Mouse (Mus musculus): ENCODE results near the gene Stambp. TPM values are rescaled to one million over a fixed set of nuclear protein-coding genes. Genes with fewer than 3 reads are reported as not detected.

Gene Stambp
- 30.7 TPM in 2 replicates for polyA plus RNA-seq (2015; fragmentation: Nextera tagmentation; extraction: Ambion mirVana)

DNA sequence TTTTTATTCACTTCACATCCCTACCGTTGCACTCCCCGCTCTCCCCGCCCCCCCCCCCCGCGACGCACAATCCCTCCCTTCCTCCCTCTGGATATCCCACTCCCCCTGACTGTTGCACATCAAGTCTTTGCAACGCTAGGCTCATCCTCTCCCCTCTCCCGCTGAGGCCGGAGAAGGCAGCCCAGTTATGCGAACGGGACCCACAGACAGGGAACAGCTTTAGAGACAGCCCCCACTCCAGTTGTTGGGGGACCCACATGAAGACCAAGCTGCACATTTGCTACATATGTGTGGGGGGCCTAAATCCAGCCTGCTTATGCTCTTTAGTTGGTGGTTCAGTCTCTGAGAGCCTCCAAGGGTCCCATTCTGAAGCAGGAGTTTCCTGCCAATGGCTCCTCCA is at the start of gene Stambp:
Stambp (minus strand) TSS at position 59 of the 400 bp plus-strand sequence.
- Histone ChIP-seq H3K36me3 (ENCODE audit: insufficient read depth, low read length) (peaks cover 7% of the 10 kb centered on the region; the same call in 1 of the 2 replicates), H3K9me3 (ENCODE audit: low read length) (no peaks in the 10 kb centered on the region), H3K9ac (replicated peaks; ENCODE audit: low read depth) (peak within 1 kb of the TSS; percentile 71), H3K4me1 (ENCODE audit: insufficient read depth, low read depth, low read length) (no peaks in the 10 kb centered on the region; the same call in 1 of the 2 replicates), H3K27me3 (replicated peaks; ENCODE audit: insufficient read depth, low read length) (no peaks in the 10 kb centered on the region), H3K27ac (ENCODE audit: low read length) (peak within 1 kb of the TSS; percentile 86), H3K4me3 (ENCODE audit: low read depth, low read length) (peak within 1 kb of the TSS; percentile 81), H3K4me2 (replicated peaks; ENCODE audit: low read depth, low read length) (peak within 1 kb of the TSS; percentile 73)
- 0% methylated on average over 3 of the region's 11 CpGs for WGBS
- no peak for TF ChIP-seq CTCF (IDR thresholded peaks at IDR 0.05)
- no peak for TF ChIP-seq EP300 (IDR thresholded peaks at IDR 0.05)
- DNase-seq (ENCODE audit: low spot score) (no peak), ATAC-seq (peak; percentile 61)

DNA sequence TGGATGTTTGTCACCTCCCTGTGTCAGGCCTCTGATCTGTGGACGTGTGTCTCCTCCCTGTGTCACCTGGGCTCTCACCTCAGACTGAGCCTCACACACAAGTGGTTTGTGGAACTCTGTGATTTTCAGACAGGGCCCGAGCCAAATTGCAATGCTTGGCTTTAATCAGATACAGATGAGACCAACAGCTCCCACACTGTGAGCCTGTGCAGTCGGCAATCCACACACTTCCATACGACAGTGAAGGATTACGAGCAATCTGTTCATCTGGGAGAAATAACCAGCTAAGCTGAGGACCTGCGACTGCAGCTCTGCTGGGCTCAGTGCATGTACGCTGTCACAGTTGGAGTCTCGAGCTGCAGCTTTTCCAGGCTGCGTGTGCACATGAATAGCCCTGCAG is 47.4 kb upstream of the Stambp start:
- Histone ChIP-seq H3K4me2 (replicated peaks; ENCODE audit: low read depth, low read length) (no peak overlapping the region), H3K27me3 (replicated peaks; ENCODE audit: insufficient read depth, low read length) (no peaks in the 10 kb centered on the region), H3K4me3 (ENCODE audit: low read depth, low read length) (no peak overlapping the region), H3K36me3 (ENCODE audit: insufficient read depth, low read length) (no peaks in the 10 kb centered on the region), H3K4me1 (ENCODE audit: insufficient read depth, low read depth, low read length) (no peaks in the 10 kb centered on the region), H3K9ac (replicated peaks; ENCODE audit: low read depth) (no peak overlapping the region), H3K27ac (ENCODE audit: low read length) (no peak overlapping the region), H3K9me3 (ENCODE audit: low read length) (no peaks in the 10 kb centered on the region)
- TF ChIP-seq CTCF (IDR thresholded peaks at IDR 0.05): no peak
- TF ChIP-seq EP300 (IDR thresholded peaks at IDR 0.05): no peak
- WGBS: 58% methylated on average over 9 of the region's 9 CpGs
- DNase-seq (ENCODE audit: low spot score) (no peak), ATAC-seq (no peak)

DNA sequence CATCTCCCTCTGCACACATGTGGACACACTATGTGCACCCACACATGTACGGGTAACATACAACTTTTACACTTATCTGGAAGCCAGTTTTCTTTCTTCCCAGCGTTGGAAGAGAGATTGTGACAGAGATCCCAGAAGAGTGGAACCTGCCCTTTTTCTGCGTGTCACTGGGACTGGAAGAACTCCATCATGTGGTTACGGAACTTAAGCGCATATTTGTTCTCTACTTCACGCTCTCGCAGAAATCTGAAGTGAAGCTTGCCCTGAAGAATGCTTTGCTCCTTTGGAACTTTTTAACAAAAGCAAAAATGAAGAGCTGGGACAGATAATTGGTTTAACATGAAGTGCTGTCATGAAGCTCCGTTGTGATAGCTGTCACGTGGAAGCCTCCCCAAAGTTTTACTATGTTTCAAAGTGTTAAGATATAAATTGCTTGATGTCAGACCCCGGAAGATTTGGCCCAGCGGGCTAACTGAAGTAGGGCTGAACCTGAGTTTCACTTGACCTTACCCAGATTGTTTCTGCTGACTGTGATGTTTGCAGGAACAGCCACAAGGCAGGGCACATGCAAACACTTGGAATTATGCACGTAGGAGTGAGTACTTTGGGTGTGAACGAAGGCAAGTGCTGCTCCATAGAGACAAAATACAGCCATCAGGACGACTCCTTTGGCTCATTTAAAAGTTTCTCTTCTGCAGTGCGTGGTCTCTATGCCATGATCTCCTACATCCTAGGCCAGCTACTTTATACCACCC is 45.2 kb upstream of the Stambp start:
- Histone ChIP-seq H3K4me3 (ENCODE audit: low read depth, low read length) (no peak overlapping the region), H3K27ac (ENCODE audit: low read length) (peak overlapping the region; percentile 71), H3K36me3 (ENCODE audit: insufficient read depth, low read length) (no peaks in the 10 kb centered on the region), H3K4me1 (ENCODE audit: insufficient read depth, low read depth, low read length) (no peaks in the 10 kb centered on the region), H3K4me2 (replicated peaks; ENCODE audit: low read depth, low read length) (no peak overlapping the region), H3K9me3 (ENCODE audit: low read length) (no peaks in the 10 kb centered on the region), H3K9ac (replicated peaks; ENCODE audit: low read depth) (no peak overlapping the region), H3K27me3 (replicated peaks; ENCODE audit: insufficient read depth, low read length) (no peaks in the 10 kb centered on the region)
- peak; percentile 84 for DNase-seq (ENCODE audit: low spot score)
- 40% methylated on average over 15 of the region's 15 CpGs for WGBS
- peak; percentile 92 for ATAC-seq
- TF ChIP-seq CTCF (IDR thresholded peaks at IDR 0.05): no peak
- peak; percentile 36; the same call in 1 of the 2 replicates for TF ChIP-seq EP300 (IDR thresholded peaks at IDR 0.05)

DNA sequence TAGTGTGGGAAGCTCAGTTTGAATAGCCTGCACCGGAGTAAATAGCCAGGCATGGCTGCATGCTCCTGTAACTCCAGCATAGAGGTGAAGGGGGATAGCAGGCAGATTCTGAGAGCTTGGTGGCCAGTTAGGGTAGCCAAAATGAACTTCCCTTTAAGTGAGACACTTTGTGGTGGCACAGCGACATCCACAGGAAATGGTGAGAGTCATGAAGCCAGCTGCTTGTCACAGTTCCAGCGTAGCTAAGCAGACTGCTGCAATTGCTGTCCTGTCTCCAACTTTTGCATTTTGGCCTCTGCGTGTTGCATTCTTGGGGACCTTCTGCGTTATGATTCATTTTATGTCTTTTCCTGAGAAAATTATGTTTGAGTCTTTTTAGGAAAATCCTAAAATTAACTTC is 44.0 kb upstream of the Stambp start:
- H3K4me2 ChIP-seq (replicated peaks; ENCODE audit: low read depth, low read length): no peak overlapping the region
- TF ChIP-seq CTCF (IDR thresholded peaks at IDR 0.05) (peak; percentile 70), EP300 (IDR thresholded peaks at IDR 0.05) (no peak)
- WGBS: 45% methylated on average over 5 of the region's 5 CpGs

DNA sequence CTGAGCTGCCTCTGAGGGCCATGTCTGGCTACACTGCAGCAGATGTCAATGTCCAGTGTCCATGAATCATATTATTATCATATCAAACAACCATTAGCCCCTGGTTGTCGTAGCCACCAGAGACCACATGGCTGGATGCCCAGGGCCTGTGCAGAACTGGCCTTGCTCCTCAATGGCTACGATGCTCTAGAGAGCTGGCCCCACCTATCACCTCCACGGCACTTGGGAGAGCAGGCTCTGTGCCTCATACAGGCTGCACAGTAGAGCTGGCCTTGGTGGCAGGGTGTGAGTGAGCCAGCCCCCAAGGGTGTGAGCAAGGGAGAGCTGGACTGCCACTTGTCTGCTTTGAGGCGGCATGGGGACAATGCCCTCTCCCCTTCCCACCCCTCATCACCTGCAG is 41.9 kb upstream of the Stambp start:
- no peaks in the 10 kb centered on the region for H3K36me3 ChIP-seq (ENCODE audit: insufficient read depth, low read length)
- TF ChIP-seq CTCF (IDR thresholded peaks at IDR 0.05) (no peak), EP300 (IDR thresholded peaks at IDR 0.05) (no peak)
- H3K4me1 ChIP-seq (ENCODE audit: insufficient read depth, low read depth, low read length): no peaks in the 10 kb centered on the region
- DNase-seq (ENCODE audit: low spot score) (no peak), ATAC-seq (no peak)
- no peaks in the 10 kb centered on the region for H3K9me3 ChIP-seq (ENCODE audit: low read length)
- H3K27ac ChIP-seq (ENCODE audit: low read length): no peak overlapping the region
- 69% methylated on average over 4 of the region's 4 CpGs for WGBS
- no peaks in the 10 kb centered on the region for H3K27me3 ChIP-seq (replicated peaks; ENCODE audit: insufficient read depth, low read length)
- H3K4me2 ChIP-seq (replicated peaks; ENCODE audit: low read depth, low read length): no peak overlapping the region
- H3K4me3 ChIP-seq (ENCODE audit: low read depth, low read length): no peak overlapping the region
- no peak overlapping the region for H3K9ac ChIP-seq (replicated peaks; ENCODE audit: low read depth)

More for the DNA sequence above, 44.0 kb upstream of the Stambp start:
- H3K4me3 ChIP-seq (ENCODE audit: low read depth, low read length): no peak overlapping the region
- no peaks in the 10 kb centered on the region for H3K27me3 ChIP-seq (replicated peaks; ENCODE audit: insufficient read depth, low read length)
- ATAC-seq (no peak), DNase-seq (ENCODE audit: low spot score) (peak; percentile 73)
- no peak overlapping the region for H3K27ac ChIP-seq (ENCODE audit: low read length)
- H3K4me1 ChIP-seq (ENCODE audit: insufficient read depth, low read depth, low read length): no peaks in the 10 kb centered on the region
- no peaks in the 10 kb centered on the region for H3K36me3 ChIP-seq (ENCODE audit: insufficient read depth, low read length)
- H3K9me3 ChIP-seq (ENCODE audit: low read length): no peaks in the 10 kb centered on the region
- H3K9ac ChIP-seq (replicated peaks; ENCODE audit: low read depth): no peak overlapping the region

DNA sequence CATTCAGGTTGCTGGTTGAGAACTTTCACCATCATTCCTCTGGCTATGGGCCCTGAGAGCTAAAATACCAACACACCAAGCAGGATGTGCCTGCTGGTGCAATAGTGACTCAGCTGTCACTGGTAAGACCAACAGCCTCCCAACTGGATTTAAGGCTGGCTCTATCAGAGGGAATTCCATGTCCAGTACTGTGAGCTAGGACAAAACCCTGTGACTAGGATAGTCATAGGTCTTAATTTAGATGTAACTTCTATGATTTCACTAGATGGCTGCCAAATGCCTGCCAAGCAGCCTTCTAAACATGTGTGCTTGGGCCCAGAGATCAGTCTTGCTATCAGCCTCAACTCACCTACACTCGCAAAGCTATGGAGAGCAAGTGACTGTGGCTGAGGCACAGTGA is 40.4 kb upstream of the Stambp start:
- Histone ChIP-seq H3K27me3 (replicated peaks; ENCODE audit: insufficient read depth, low read length) (no peaks in the 10 kb centered on the region), H3K4me1 (ENCODE audit: insufficient read depth, low read depth, low read length) (no peaks in the 10 kb centered on the region), H3K36me3 (ENCODE audit: insufficient read depth, low read length) (no peaks in the 10 kb centered on the region), H3K4me2 (replicated peaks; ENCODE audit: low read depth, low read length) (no peak overlapping the region), H3K9ac (replicated peaks; ENCODE audit: low read depth) (no peak overlapping the region), H3K9me3 (ENCODE audit: low read length) (no peaks in the 10 kb centered on the region), H3K27ac (ENCODE audit: low read length) (no peak overlapping the region), H3K4me3 (ENCODE audit: low read depth, low read length) (no peak overlapping the region)
- DNase-seq (ENCODE audit: low spot score) (no peak), ATAC-seq (no peak)
- no peak for TF ChIP-seq CTCF (IDR thresholded peaks at IDR 0.05)
- no peak for TF ChIP-seq EP300 (IDR thresholded peaks at IDR 0.05)
- WGBS: 95% methylated on average over 1 of the region's 1 CpGs
